Mouse (Mus musculus) c-Kit-negative CD71-positive TER-119-positive erythroid progenitor cells, embryonic 14.5 days (primary cell): ENCODE data around the gene Gm4756.
"Not testable (repeated sequence)": the region's sequence is repeated elsewhere in the genome, so short reads cannot be mapped to it uniquely, and the experiment has no call there.

ENCODE experiments used
- DNase-seq: peaks from one replicate; pipeline ENCODE4 v3.0.0-alpha.2; 2013; ENCODE audit warnings: low read depth, low spot score

Gm4756 gene

DNA sequence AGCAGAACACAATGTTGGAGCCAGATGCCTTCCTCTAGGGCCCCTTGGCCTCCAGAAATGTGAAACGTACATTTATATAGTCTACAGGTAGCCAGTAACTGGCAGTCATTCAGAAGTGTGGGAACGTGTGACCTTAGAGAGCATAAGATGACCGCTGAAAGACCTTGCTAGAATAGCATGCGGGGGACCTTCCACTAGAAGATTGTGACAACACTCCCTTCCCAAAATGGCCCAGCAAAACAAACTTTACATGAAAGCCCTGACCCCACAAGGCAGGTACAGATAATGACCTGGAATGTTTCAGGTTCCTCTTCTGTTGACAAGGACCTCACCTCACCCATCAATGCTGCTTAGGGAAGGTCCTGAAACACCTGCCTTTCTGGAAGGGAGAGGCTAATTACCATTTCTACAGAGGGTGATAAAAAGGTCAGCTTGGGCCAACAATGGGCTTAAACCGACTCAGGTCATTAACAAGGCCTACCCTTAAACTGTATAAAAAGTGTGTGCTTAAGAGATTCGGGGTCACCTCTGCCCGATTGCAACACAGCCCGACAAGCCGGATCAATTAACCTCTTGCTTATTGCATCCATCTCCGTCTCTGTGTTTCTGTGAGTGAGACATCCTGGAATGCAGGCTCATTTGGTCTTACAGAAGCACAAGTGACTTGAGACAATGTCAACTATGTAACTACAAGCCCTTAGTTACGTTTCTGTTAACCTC lies at the start of gene Gm4756:
Gene Gm4756, minus strand, starts transcription at position 51 of the 720 bp plus-strand sequence.
- no peak for DNase-seq

- DNase-seq: no peak
Observed at GRCm38 (mm10) chr12:72694901-72695463, 45.5 kb upstream of the Gm4756 start.

- DNase-seq: no peak
Observed at GRCm38 (mm10) chr12:72694438-72694837, 45.0 kb upstream of the Gm4756 start.

DNA sequence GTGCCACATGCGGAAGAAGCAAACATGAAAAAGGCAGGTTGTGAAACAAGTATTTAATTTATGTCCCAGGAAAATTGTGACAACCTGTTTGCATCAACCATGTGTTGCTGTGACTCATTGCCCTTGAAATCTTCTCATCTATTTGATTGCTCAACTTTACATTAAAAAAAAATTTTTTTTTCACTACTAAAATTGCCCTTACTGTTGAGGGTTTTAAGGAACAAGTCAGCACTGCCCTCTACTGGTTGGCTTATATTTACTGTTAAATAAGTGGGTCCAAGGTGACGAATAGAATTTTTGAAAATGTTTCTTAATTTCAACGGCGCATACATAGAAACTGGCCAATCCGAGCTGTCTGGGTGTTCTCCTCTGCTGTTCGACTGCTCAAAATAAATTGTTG lies 44.4 kb upstream of the Gm4756 start:
- no peak for DNase-seq

- not testable (repeated sequence) for DNase-seq
Observed at GRCm38 (mm10) chr12:72688281-72688680, 38.8 kb upstream of the Gm4756 start.

GRCm38 (mm10) chr12:72687741-72688140 lies 38.3 kb upstream of the Gm4756 start:
- not testable (repeated sequence) for DNase-seq

GRCm38 (mm10) chr12:72686566-72686965 lies 37.1 kb upstream of the Gm4756 start:
- not testable (repeated sequence) for DNase-seq

GRCm38 (mm10) chr12:72683612-72684011 lies 34.2 kb upstream of the Gm4756 start:
- no peak for DNase-seq

GRCm38 (mm10) chr12:72682511-72683282 lies 33.2 kb upstream of the Gm4756 start:
- DNase-seq: no peak

GRCm38 (mm10) chr12:72681919-72682318 lies 32.5 kb upstream of the Gm4756 start:
- DNase-seq: no peak

DNA sequence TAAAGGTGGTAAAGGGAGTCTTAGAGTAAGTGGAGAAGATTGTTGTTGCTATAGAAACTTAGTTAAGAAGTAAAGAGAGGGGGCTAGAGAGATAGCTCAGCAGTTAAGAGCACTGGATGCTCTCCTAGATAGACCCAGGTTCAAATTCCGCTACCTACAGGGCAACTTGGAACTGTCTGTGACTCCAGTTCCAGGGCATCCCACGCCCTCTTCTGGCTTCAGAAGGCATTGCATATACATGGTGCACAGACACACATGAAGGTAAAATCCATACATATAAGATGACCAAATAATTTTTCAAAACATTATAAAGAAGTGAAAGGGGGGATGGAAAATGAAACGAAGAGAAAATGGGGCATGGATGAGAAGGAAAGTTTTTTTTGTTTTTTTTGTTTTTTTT lies 30.2 kb upstream of the Gm4756 start:
- no peak for DNase-seq

GRCm38 (mm10) chr12:72674820-72675219 lies 25.4 kb upstream of the Gm4756 start:
- no peak for DNase-seq

DNA sequence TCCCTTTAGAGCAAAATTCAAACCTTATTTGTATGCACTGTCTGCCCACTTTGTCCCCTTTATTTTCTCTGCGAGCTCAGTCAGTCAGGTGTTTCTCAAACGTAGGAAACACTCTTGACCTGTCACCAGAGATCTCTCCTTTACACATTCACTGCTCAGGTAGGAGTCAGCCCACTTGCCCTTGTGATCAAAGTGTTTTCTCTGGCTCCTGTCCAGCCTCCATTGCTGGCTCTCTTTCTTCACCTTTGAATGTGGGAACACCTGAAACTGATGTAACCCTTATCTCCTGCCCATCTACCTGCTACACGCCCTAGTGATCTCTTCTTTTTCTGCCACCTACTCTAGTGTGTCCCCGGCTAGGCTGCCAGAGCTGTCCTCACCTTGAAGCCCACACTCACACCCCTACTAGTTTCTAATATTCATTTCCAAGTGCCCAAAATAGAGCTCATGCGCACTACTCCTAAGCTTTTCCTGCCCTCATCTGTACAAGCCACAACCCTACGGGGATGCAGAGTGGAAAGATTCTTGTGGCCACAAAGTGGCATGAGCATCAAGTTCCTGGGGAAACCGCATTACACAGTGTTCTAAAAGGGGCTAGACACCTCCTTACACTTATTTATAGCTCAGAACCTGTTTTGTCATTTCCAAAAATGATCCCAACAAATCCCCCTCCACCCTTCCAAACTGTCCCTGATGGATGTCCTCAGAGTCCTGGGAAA lies 24.8 kb upstream of the Gm4756 start:
- no peak for DNase-seq

- DNase-seq: no peak
Observed at GRCm38 (mm10) chr12:72671516-72672135, 22.2 kb upstream of the Gm4756 start.

- no peak for DNase-seq
Observed at GRCm38 (mm10) chr12:72670921-72671320, 21.5 kb upstream of the Gm4756 start.

- DNase-seq: no peak
Observed at GRCm38 (mm10) chr12:72667868-72668469, 18.5 kb upstream of the Gm4756 start.

GRCm38 (mm10) chr12:72666015-72666414 lies 16.6 kb upstream of the Gm4756 start:
- DNase-seq: no peak

GRCm38 (mm10) chr12:72664735-72665337 lies 15.4 kb upstream of the Gm4756 start, which contains the start of gene Dhrs7:
Gene Dhrs7, minus strand, starts transcription at chr12:72664909.
- no peak for DNase-seq

GRCm38 (mm10) chr12:72664020-72664734 lies 14.7 kb upstream of the Gm4756 start:
- DNase-seq: no peak

GRCm38 (mm10) chr12:72655775-72656174 lies 6.3 kb upstream of the Gm4756 start:
- DNase-seq: no peak
